Mouse (Mus musculus) heart, postnatal 0 days (tissue): Measurements from ENCODE around the gene Ctdsp1.

Experiments used
- CTCF ChIP-seq: IDR thresholded peaks from 2 replicates; pipeline ENCODE4 v1.5.1; 2016; ENCODE audit warnings: antibody characterized with exemption, control low read depth, low read depth
- EP300 ChIP-seq: IDR thresholded peaks from 2 replicates; pipeline ENCODE4 v1.6.1; 2016; ENCODE audit warnings: antibody characterized with exemption, low read depth

DNA sequence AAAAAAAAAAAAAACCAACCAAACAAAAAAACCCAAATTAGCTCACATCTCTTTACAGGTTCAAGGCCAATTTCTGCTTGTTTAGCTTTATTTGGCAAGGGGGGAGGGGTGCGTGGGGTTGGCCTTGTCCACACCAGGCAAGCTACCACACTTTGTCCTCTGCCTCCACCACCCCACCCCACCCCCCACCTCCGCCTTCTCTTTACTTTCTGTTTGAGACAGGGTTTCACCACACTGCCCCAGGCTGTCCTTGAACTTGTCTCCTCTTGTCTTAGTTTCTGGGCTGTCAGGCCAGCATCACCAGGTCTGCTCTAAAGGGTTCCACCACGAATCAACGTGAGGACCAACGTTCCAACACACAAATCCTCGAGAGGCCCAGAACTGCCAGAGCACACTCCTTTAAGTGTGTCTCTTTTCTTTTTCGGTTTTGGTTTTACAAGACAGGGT is 12.2 kb upstream of the Ctdsp1 start:
- TF ChIP-seq CTCF, result no peak
- TF ChIP-seq EP300, result no peak
